Mouse (Mus musculus): ENCODE results near the gene Msh4. TPM values are rescaled to one million over a fixed set of nuclear protein-coding genes. Genes with fewer than 3 reads are reported as not detected.
A peak's percentile ranks its signal among the peaks of the same experiment; 100 is the strongest.

Gene Msh4
- polyA plus RNA-seq (2012) = not detected in 2 replicates

DNA sequence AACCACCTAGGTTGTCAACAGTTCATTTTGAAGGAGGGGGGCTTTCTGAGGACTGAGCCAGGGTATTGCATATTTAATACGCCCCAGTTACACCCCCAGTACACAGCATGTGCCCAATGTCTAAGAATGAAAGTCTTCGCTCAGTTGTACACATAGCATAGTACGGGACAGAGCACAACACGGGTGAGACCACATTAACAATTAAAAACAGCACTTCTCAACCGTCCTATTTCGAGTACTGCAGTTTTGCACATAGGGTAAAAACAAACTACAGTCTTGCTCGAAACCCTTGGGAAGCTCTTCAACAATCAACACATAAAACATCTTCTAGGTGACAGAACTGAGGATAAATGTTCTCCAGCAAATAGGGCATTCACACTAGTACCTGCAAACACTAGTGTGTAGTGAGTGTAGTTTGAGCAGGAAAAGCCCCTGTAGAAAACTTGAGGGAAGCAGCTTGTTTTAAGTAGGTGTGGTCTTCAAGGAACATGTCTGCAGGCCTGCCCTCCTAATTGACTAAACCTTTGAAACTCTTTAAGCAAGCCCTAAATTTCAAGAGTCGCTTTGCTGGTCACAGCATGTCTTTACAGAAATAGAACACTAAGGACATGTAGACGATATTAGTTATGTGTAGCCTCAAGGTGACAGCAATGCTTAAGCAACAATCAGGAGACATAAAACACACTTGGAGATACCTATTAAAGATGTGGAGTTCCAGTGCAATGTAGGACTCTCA is at the start of gene Msh4:
TSS of gene Msh4 (minus strand) at position 3 of the 736 bp plus-strand sequence.
- no peaks in the 10 kb centered on the region; the same call in 1 of the 2 replicates for H3K27me3 ChIP-seq (ENCODE audit: control insufficient read depth)

DNA sequence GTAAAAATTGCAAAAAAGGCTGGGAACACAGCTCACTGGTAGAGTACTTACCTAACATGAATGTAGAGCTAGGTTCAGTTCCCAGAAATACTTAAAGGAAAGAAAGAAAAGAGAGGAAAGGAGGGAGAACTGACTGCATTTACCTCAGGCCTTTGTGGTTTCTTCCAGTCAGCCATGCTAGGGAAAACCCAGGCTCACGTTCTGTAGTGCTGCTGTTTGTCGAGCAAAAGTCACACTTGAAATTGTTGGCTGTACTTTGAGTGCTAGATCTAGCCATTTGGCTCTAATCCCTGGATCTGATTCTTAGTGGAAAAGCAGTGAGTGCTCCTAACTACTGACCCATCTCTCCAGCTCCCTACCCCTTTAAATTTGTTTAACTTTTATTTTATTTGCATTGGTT is 42.2 kb upstream of the Msh4 start:
- Histone ChIP-seq H3K9me3 (ENCODE audit: control insufficient read depth, low read length) (no peaks in the 10 kb centered on the region), H3K4me1 (ENCODE audit: control insufficient read depth) (peaks cover 26% of the 10 kb centered on the region), H3K27me3 (ENCODE audit: control insufficient read depth) (no peaks in the 10 kb centered on the region), H3K36me3 (ENCODE audit: control insufficient read depth) (no peaks in the 10 kb centered on the region), H3K4me3 (replicated peaks) (no peak overlapping the region)
- no peak for TF ChIP-seq TAL1 (IDR thresholded peaks at IDR 0.05; ENCODE audit: low read length)
- no peak for TF ChIP-seq GATA1 (IDR thresholded peaks at IDR 0.05; ENCODE audit: low read length)

More for the DNA sequence above, at the start of gene Msh4:
- Histone ChIP-seq H3K36me3 (ENCODE audit: control insufficient read depth) (peaks cover 90% of the 10 kb centered on the region), H3K4me3 (replicated peaks) (no peak within 1 kb of the TSS), H3K4me1 (ENCODE audit: control insufficient read depth) (peaks cover 64% of the 10 kb centered on the region), H3K9me3 (ENCODE audit: control insufficient read depth, low read length) (no peaks in the 10 kb centered on the region)
- no peak for TF ChIP-seq GATA1 (IDR thresholded peaks at IDR 0.05; ENCODE audit: low read length)
- TF ChIP-seq TAL1 (IDR thresholded peaks at IDR 0.05; ENCODE audit: low read length) = no peak

DNA sequence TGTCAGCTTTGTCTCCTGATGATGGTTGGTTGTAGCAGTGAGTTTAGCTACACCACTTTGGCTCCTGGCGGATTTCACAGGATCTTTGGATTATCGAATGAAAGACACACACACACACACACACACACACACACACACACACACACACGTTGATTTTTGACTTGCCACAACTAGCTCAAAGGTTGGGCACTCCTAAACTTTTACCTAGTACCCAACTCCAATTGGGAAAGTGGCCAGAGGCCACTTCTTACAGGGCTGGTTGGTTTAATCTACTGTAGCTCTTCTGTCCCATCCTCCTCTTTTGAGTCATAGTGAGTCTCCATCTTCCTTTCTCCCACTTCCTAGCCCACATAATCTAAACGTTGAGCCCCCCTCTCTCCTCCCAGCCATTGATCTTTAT is 41.3 kb upstream of the Msh4 start:
- Histone ChIP-seq H3K9me3 (ENCODE audit: control insufficient read depth, low read length) (no peaks in the 10 kb centered on the region), H3K4me3 (replicated peaks) (no peak overlapping the region)
- no peak for TF ChIP-seq TAL1 (IDR thresholded peaks at IDR 0.05; ENCODE audit: low read length)
- no peak for TF ChIP-seq GATA1 (IDR thresholded peaks at IDR 0.05; ENCODE audit: low read length)

DNA sequence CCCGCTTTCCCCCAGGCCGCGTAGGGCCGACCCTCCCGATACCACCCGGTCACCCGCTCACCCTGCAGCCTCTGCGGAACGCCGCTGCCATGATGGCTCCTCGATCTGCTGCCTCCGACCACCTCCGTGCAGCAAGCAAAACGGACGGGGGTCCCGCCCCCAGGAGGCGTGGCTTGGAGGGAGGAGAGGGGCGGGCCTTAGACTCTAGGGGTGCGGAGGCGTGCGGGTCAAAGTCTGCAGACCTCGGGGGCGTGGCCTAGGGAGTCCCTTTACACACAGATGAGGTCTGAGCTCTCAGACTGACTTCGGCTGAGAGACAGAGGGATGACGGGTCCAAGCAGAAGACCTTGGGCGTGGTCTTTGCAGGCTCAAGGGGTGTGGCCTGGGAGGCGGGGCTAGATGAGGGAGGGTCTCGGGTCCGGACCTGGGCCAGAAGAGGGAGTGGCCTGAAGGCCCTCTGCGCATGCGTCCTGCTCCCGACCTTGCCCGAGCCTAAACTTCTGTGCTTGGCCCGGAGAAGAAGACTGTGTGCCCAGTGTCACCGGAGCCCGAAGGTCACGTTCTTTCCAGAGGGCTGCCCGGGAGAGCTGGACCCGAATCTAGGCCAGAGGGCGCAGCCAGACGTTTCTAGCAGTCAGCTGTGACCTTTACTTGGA is 38.5 kb upstream of the Msh4 start, which contains the start of gene Acadm:
TSS of gene Acadm (minus strand) at position 298 of the 656 bp plus-strand sequence.
- H3K27me3 ChIP-seq (ENCODE audit: control insufficient read depth) = no peaks in the 10 kb centered on the region
- H3K9me3 ChIP-seq (ENCODE audit: control insufficient read depth, low read length) = no peaks in the 10 kb centered on the region
- H3K4me3 ChIP-seq (replicated peaks) = peak within 1 kb of the TSS; percentile 86
- peaks cover 49% of the 10 kb centered on the region for H3K4me1 ChIP-seq (ENCODE audit: control insufficient read depth)
- peaks cover 4% of the 10 kb centered on the region for H3K36me3 ChIP-seq (ENCODE audit: control insufficient read depth)
- TF ChIP-seq GATA1 (IDR thresholded peaks at IDR 0.05; ENCODE audit: low read length) (no peak), TAL1 (IDR thresholded peaks at IDR 0.05; ENCODE audit: low read length) (no peak)

More for the DNA sequence above, 41.3 kb upstream of the Msh4 start:
- H3K4me1 ChIP-seq (ENCODE audit: control insufficient read depth) = peaks cover 35% of the 10 kb centered on the region
- H3K27me3 ChIP-seq (ENCODE audit: control insufficient read depth) = no peaks in the 10 kb centered on the region
- H3K36me3 ChIP-seq (ENCODE audit: control insufficient read depth) = no peaks in the 10 kb centered on the region

DNA sequence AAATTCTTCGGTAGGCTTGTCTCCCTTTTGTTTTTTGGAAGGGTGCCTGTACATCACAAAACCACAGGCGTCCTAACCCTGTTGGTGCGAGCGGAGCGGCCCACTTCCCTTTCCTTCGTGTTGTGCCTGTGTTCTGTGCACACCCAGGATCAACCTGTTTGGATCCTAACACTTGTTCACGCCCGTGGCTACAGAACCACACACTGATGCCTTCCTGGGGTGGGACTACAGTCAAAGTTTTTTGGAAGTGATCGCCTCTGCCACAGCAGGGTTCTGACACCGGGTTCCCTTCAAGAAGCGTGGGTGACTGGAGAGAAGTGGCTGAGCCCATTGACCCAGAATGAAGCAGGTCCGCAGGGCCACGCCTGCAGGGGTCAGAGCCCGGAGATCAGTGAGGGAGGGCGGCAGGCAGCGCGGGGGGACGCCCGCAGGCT is 38.0 kb upstream of the Msh4 start:
- Histone ChIP-seq H3K4me3 (replicated peaks) (peak overlapping the region; percentile 86), H3K9me3 (ENCODE audit: control insufficient read depth, low read length) (no peaks in the 10 kb centered on the region), H3K4me1 (ENCODE audit: control insufficient read depth) (peaks cover 49% of the 10 kb centered on the region), H3K27me3 (ENCODE audit: control insufficient read depth) (no peaks in the 10 kb centered on the region), H3K36me3 (ENCODE audit: control insufficient read depth) (peaks cover 5% of the 10 kb centered on the region)
- TF ChIP-seq GATA1 (IDR thresholded peaks at IDR 0.05; ENCODE audit: low read length) (no peak), TAL1 (IDR thresholded peaks at IDR 0.05; ENCODE audit: low read length) (no peak)

DNA sequence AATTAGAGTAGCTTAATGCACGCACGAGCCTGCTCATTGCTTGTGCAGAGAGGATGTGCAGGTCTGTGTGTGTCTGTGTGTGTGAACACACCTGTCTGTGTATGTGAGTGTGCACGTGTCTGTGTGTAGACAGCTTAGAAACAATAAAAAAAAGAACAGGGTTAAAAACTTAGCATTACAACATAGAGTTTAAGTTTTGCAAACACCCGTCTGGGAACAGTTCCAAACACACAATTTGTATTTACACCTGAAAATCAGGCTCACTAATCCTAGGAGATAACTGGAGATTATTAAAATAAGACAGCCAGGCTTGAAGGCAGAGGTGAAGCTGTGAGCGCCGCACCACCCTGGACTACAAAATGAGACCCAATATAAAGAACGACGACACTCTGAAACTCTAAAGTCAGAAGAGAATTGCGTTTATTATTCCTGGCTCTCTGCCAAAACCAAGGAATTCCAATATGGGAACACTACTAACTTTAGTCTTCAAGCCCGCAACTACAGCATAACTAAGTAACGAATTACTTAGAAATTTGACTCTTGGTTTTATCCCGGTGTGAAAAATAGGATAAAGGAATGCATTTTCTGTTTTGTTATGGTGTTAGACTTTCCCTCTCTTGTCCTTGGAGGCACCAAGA is 37.2 kb upstream of the Msh4 start:
- no peaks in the 10 kb centered on the region for H3K27me3 ChIP-seq (ENCODE audit: control insufficient read depth)
- TF ChIP-seq TAL1 (IDR thresholded peaks at IDR 0.05; ENCODE audit: low read length) (no peak), GATA1 (IDR thresholded peaks at IDR 0.05; ENCODE audit: low read length) (no peak)
- H3K9me3 ChIP-seq (ENCODE audit: control insufficient read depth, low read length) = no peaks in the 10 kb centered on the region
- H3K4me1 ChIP-seq (ENCODE audit: control insufficient read depth) = peaks cover 49% of the 10 kb centered on the region
- H3K4me3 ChIP-seq (replicated peaks) = peak overlapping the region; percentile 86
- H3K36me3 ChIP-seq (ENCODE audit: control insufficient read depth) = peaks cover 13% of the 10 kb centered on the region

DNA sequence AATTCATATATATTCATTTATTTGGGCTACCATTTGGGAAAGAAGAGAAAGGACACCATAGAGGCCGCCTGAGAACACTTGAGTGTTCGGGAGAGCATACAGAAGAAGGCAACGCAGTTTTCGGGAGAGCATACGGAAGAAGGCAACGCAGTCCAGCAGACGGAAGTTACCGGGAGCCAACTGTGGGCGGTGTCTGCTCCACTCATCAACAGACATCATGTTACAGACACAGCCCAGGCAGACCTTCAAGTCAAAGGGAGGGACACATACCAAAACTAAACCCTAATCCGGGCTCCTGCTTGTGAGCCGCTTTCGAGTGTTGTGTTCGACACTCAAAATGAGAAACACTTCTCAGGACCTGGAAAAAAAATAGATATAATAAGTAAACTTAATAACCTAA is 35.7 kb upstream of the Msh4 start:
- TF ChIP-seq TAL1 (IDR thresholded peaks at IDR 0.05; ENCODE audit: low read length) (no peak), GATA1 (IDR thresholded peaks at IDR 0.05; ENCODE audit: low read length) (no peak)
- Histone ChIP-seq H3K27me3 (ENCODE audit: control insufficient read depth) (no peaks in the 10 kb centered on the region), H3K9me3 (ENCODE audit: control insufficient read depth, low read length) (no peaks in the 10 kb centered on the region), H3K36me3 (ENCODE audit: control insufficient read depth) (peaks cover 28% of the 10 kb centered on the region), H3K4me3 (replicated peaks) (no peak overlapping the region), H3K4me1 (ENCODE audit: control insufficient read depth) (peaks cover 49% of the 10 kb centered on the region)

GRCm38 (mm10) chr3:153940486-153940885 is 34.5 kb upstream of the Msh4 start:
- no peak overlapping the region for H3K4me3 ChIP-seq (replicated peaks)
- H3K27me3 ChIP-seq (ENCODE audit: control insufficient read depth) = no peaks in the 10 kb centered on the region
- peaks cover 35% of the 10 kb centered on the region for H3K36me3 ChIP-seq (ENCODE audit: control insufficient read depth)
- no peaks in the 10 kb centered on the region for H3K9me3 ChIP-seq (ENCODE audit: control insufficient read depth, low read length)
- TF ChIP-seq GATA1 (IDR thresholded peaks at IDR 0.05; ENCODE audit: low read length) (no peak), TAL1 (IDR thresholded peaks at IDR 0.05; ENCODE audit: low read length) (no peak)
- H3K4me1 ChIP-seq (ENCODE audit: control insufficient read depth) = peaks cover 47% of the 10 kb centered on the region

DNA sequence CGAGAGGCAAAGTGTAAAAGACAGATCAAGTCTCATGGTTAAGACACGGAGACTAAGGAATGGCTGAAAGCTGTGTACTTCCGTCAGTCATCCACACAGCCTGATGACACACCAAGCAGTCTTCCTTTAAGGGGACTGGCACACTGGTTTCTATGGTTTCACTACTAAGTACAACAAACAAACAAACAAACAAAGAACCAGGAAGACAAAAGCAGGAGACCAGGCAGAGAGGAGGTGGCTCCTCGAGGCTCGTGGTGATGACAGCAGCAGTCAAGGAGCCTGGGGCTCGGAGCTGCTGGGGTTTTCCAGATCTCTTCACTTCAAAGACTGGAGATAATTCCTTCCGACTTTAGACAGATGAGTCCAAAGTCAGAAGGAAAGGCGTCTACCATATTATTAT is 34.1 kb upstream of the Msh4 start:
- H3K9me3 ChIP-seq (ENCODE audit: control insufficient read depth, low read length) = no peaks in the 10 kb centered on the region
- no peak for TF ChIP-seq GATA1 (IDR thresholded peaks at IDR 0.05; ENCODE audit: low read length)
- no peak for TF ChIP-seq TAL1 (IDR thresholded peaks at IDR 0.05; ENCODE audit: low read length)
- H3K36me3 ChIP-seq (ENCODE audit: control insufficient read depth) = peaks cover 39% of the 10 kb centered on the region
- H3K27me3 ChIP-seq (ENCODE audit: control insufficient read depth) = no peaks in the 10 kb centered on the region
- no peak overlapping the region for H3K4me3 ChIP-seq (replicated peaks)
- H3K4me1 ChIP-seq (ENCODE audit: control insufficient read depth) = peaks cover 42% of the 10 kb centered on the region

Measured in erythroblast, embryonic 14.5 days (primary cell).